Mouse (Mus musculus) lung, embryonic 15.5 days (tissue): ENCODE data around the gene Mad1l1. TPM values are rescaled to one million over a fixed set of nuclear protein-coding genes. Genes with fewer than 3 reads are reported as not detected.

Experiments used
- ATAC-seq: fragments of 200-750 bp; cut with Nextera tagmentation; 2 replicates; pipeline ENCODE4 v1.8.0; 2017; ENCODE audit warnings: moderate number of reproducible peaks, borderline replicate concordance; ENCODE audit not compliant: low FRiP score, low TSS enrichment; ENCODE audit errors: extremely low read depth
- H3K27ac ChIP-seq: fragments of 300-500 bp; sonication (generic); 2 replicates; pipeline ENCODE4 v1.5.1; 2015; ENCODE audit warnings: moderate library complexity, mild to moderate bottlenecking, inconsistent platforms
- H3K27me3 ChIP-seq: fragments of 300-500 bp; sonication (generic); 2 replicates; pipeline ENCODE4 v1.6.1; 2015; ENCODE audit warnings: inconsistent platforms
- H3K36me3 ChIP-seq: fragments of 300-500 bp; sonication (generic); 2 replicates; pipeline ENCODE4 v1.6.1; 2015; ENCODE audit warnings: inconsistent platforms
- H3K4me1 ChIP-seq: fragments of 300-500 bp; sonication (generic); 2 replicates; pipeline ENCODE4 v1.6.1; 2015; ENCODE audit warnings: inconsistent platforms
- H3K4me2 ChIP-seq: fragments of 300-500 bp; sonication (generic); 2 replicates; pipeline ENCODE4 v1.6.1; 2015; ENCODE audit warnings: inconsistent platforms, mild to moderate bottlenecking, moderate library complexity
- H3K4me3 ChIP-seq: fragments of 300-500 bp; sonication (generic); 2 replicates; pipeline ENCODE4 v1.5.1; 2015; ENCODE audit warnings: mild to moderate bottlenecking, inconsistent platforms
- H3K9ac ChIP-seq: fragments of 300-500 bp; sonication (generic); 2 replicates; pipeline ENCODE4 v1.6.1; 2015; ENCODE audit warnings: inconsistent platforms
- H3K9me3 ChIP-seq: fragments of 300-500 bp; sonication (generic); 2 replicates; pipeline ENCODE4 v1.6.1; 2016; ENCODE audit warnings: inconsistent platforms
- WGBS: fragments of 180-500 bp; shearing (Covaris S2); methylation state at CpG from one replicate; pipeline ENCODE4 v1.1.7; 2015; 5-methylcytosine and 5-hydroxymethylcytosine counted together
- polyA plus RNA-seq: library from polyadenylated mRNA; unstranded; fragments of >200 nt; fragmentation: Nextera tagmentation; extraction: Ambion mirVana; gene quantifications from 2 replicates; pipeline ENCODE4 v1.2.1, GENCODE M21; 2015

The Mad1l1 gene
- polyA plus RNA-seq, 1 experiment from 2014 or later, result 61.3 TPM

GRCm38 (mm10) chr5:140167531-140167930, 153.8 kb downstream of the Mad1l1 start:
- Histone ChIP-seq H3K9ac (no peak overlapping the region), H3K27me3 (no peaks in the 10 kb centered on the region), H3K4me1 (no peaks in the 10 kb centered on the region), H3K27ac (no peak overlapping the region), H3K4me2 (no peak overlapping the region), H3K9me3 (no peaks in the 10 kb centered on the region), H3K36me3 (no peaks in the 10 kb centered on the region), H3K4me3 (no peak overlapping the region)
- no peak for ATAC-seq
- WGBS, result 68% methylated on average over 6 of the region's 6 CpGs

GRCm38 (mm10) chr5:140167080-140167479, 154.3 kb downstream of the Mad1l1 start:
- ATAC-seq, result no peak

GRCm38 (mm10) chr5:140163947-140164346, 157.4 kb downstream of the Mad1l1 start:
- no peaks in the 10 kb centered on the region for H3K9me3 ChIP-seq
- no peak overlapping the region for H3K9ac ChIP-seq
- ATAC-seq, result no peak
- no peak overlapping the region for H3K4me3 ChIP-seq
- no peaks in the 10 kb centered on the region for H3K4me1 ChIP-seq
- no peak overlapping the region for H3K4me2 ChIP-seq
- no peaks in the 10 kb centered on the region for H3K36me3 ChIP-seq
- H3K27ac ChIP-seq, result no peak overlapping the region
- WGBS, result 73% methylated on average over 6 of the region's 6 CpGs
- H3K27me3 ChIP-seq, result no peaks in the 10 kb centered on the region

More at GRCm38 (mm10) chr5:140167080-140167479, 154.3 kb downstream of the Mad1l1 start:
- Histone ChIP-seq H3K9ac (no peak overlapping the region), H3K36me3 (no peaks in the 10 kb centered on the region), H3K4me3 (no peak overlapping the region), H3K27me3 (no peaks in the 10 kb centered on the region), H3K4me1 (no peaks in the 10 kb centered on the region), H3K27ac (no peak overlapping the region), H3K4me2 (no peak overlapping the region), H3K9me3 (no peaks in the 10 kb centered on the region)
- WGBS, result 85% methylated on average over 6 of the region's 6 CpGs

- 71% methylated on average over 6 of the region's 6 CpGs for WGBS
- ATAC-seq, result no peak
- H3K27me3 ChIP-seq, result no peaks in the 10 kb centered on the region
- no peaks in the 10 kb centered on the region for H3K36me3 ChIP-seq
- H3K9me3 ChIP-seq, result no peaks in the 10 kb centered on the region
- H3K4me3 ChIP-seq, result no peak overlapping the region
- no peak overlapping the region for H3K9ac ChIP-seq
- H3K27ac ChIP-seq, result no peak overlapping the region
- no peaks in the 10 kb centered on the region for H3K4me1 ChIP-seq
- H3K4me2 ChIP-seq, result no peak overlapping the region
Observed at GRCm38 (mm10) chr5:140162071-140162845, 159.1 kb downstream of the Mad1l1 start.

GRCm38 (mm10) chr5:140159007-140159406, 162.3 kb downstream of the Mad1l1 start:
- Histone ChIP-seq H3K36me3 (no peaks in the 10 kb centered on the region), H3K4me2 (no peak overlapping the region), H3K4me3 (no peak overlapping the region), H3K27me3 (no peaks in the 10 kb centered on the region), H3K4me1 (no peaks in the 10 kb centered on the region), H3K27ac (no peak overlapping the region), H3K9ac (no peak overlapping the region), H3K9me3 (no peaks in the 10 kb centered on the region)
- ATAC-seq, result no peak
- WGBS, result 74% methylated on average over 4 of the region's 4 CpGs

- WGBS, result 83% methylated on average over 1 of the region's 1 CpGs
- no peak overlapping the region for H3K27ac ChIP-seq
- H3K4me1 ChIP-seq, result peaks cover 2% of the 10 kb centered on the region; the same call in 1 of the 2 replicates
- H3K4me2 ChIP-seq, result no peak overlapping the region
- no peak overlapping the region for H3K9ac ChIP-seq
- no peaks in the 10 kb centered on the region for H3K9me3 ChIP-seq
- no peaks in the 10 kb centered on the region for H3K27me3 ChIP-seq
- ATAC-seq, result no peak
- H3K36me3 ChIP-seq, result no peaks in the 10 kb centered on the region
- H3K4me3 ChIP-seq, result no peak overlapping the region
Observed at GRCm38 (mm10) chr5:140157886-140158627, 163.3 kb downstream of the Mad1l1 start.

- Histone ChIP-seq H3K4me2 (no peak overlapping the region), H3K4me3 (no peak overlapping the region), H3K4me1 (peaks cover 37% of the 10 kb centered on the region), H3K27me3 (no peaks in the 10 kb centered on the region), H3K36me3 (no peaks in the 10 kb centered on the region), H3K9ac (no peak overlapping the region), H3K27ac (no peak overlapping the region), H3K9me3 (no peaks in the 10 kb centered on the region)
- no peak for ATAC-seq
- WGBS, result 63% methylated on average over 3 of the region's 3 CpGs
Observed at GRCm38 (mm10) chr5:140154166-140154565, 167.2 kb downstream of the Mad1l1 start.

GRCm38 (mm10) chr5:140151871-140152270, 169.5 kb downstream of the Mad1l1 start:
- no peaks in the 10 kb centered on the region for H3K9me3 ChIP-seq
- H3K9ac ChIP-seq, result no peak overlapping the region
- no peak for ATAC-seq
- no peaks in the 10 kb centered on the region for H3K36me3 ChIP-seq
- no peak overlapping the region for H3K4me2 ChIP-seq
- WGBS, result 54% methylated on average over 2 of the region's 2 CpGs
- H3K4me1 ChIP-seq, result peaks cover 37% of the 10 kb centered on the region
- H3K27ac ChIP-seq, result peak overlapping the region; percentile 45
- H3K4me3 ChIP-seq, result no peak overlapping the region
- H3K27me3 ChIP-seq, result no peaks in the 10 kb centered on the region

- H3K9me3 ChIP-seq, result no peaks in the 10 kb centered on the region
- H3K4me3 ChIP-seq, result no peak overlapping the region
- peak; percentile 64 for ATAC-seq
- peak overlapping the region; percentile 45; the same call in 1 of the 2 replicates for H3K27ac ChIP-seq
- no peak overlapping the region for H3K9ac ChIP-seq
- no peaks in the 10 kb centered on the region for H3K36me3 ChIP-seq
- WGBS, result 40% methylated on average over 2 of the region's 2 CpGs
- H3K4me1 ChIP-seq, result peaks cover 37% of the 10 kb centered on the region
- H3K4me2 ChIP-seq, result no peak overlapping the region
- no peaks in the 10 kb centered on the region for H3K27me3 ChIP-seq
Observed at GRCm38 (mm10) chr5:140151180-140151579, 170.2 kb downstream of the Mad1l1 start.

- Histone ChIP-seq H3K27ac (peak overlapping the region; percentile 45; the same call in 1 of the 2 replicates), H3K9ac (no peak overlapping the region), H3K27me3 (no peaks in the 10 kb centered on the region), H3K4me2 (no peak overlapping the region), H3K9me3 (no peaks in the 10 kb centered on the region), H3K4me3 (no peak overlapping the region), H3K36me3 (no peaks in the 10 kb centered on the region), H3K4me1 (peaks cover 37% of the 10 kb centered on the region)
- WGBS, result 89% methylated on average over 2 of the region's 2 CpGs
- no peak for ATAC-seq
Observed at GRCm38 (mm10) chr5:140150694-140151093, 170.7 kb downstream of the Mad1l1 start.

GRCm38 (mm10) chr5:140150136-140150535, 171.2 kb downstream of the Mad1l1 start:
- H3K27ac ChIP-seq, result no peak overlapping the region
- H3K36me3 ChIP-seq, result no peaks in the 10 kb centered on the region
- no peak for ATAC-seq
- no peak overlapping the region for H3K4me2 ChIP-seq
- peaks cover 37% of the 10 kb centered on the region for H3K4me1 ChIP-seq
- 72% methylated on average over 5 of the region's 5 CpGs for WGBS
- no peaks in the 10 kb centered on the region for H3K9me3 ChIP-seq
- no peak overlapping the region for H3K9ac ChIP-seq
- no peaks in the 10 kb centered on the region for H3K27me3 ChIP-seq
- H3K4me3 ChIP-seq, result no peak overlapping the region

- Histone ChIP-seq H3K27ac (no peak overlapping the region; the same call in 1 of the 2 replicates), H3K27me3 (no peaks in the 10 kb centered on the region), H3K4me2 (no peak overlapping the region), H3K9ac (no peak overlapping the region), H3K4me3 (no peak overlapping the region), H3K9me3 (no peaks in the 10 kb centered on the region), H3K36me3 (no peaks in the 10 kb centered on the region), H3K4me1 (peaks cover 37% of the 10 kb centered on the region)
- no peak for ATAC-seq
- WGBS, result 51% methylated on average over 4 of the region's 4 CpGs
Observed at GRCm38 (mm10) chr5:140149298-140149697, 172.1 kb downstream of the Mad1l1 start.
